Mouse (Mus musculus) thymus, adult 2 months (tissue): ENCODE data around the gene Lhfp.

Experiments used
- CTCF ChIP-seq: fragments of 200-500 bp; IDR thresholded peaks from 2 replicates; pipeline ENCODE4 v1.5.1; 2012; ENCODE audit warnings: mild to moderate bottlenecking, control low read depth, low read length, moderate library complexity, borderline replicate concordance; ENCODE audit not compliant: control insufficient read depth, poor library complexity, insufficient read depth; ENCODE audit errors: extremely low read depth
- POLR2A ChIP-seq: fragments of 200-500 bp; IDR thresholded peaks from 2 replicates; pipeline ENCODE4 v1.6.1; 2012; ENCODE audit warnings: mild to moderate bottlenecking, low read length, control low read depth, moderate library complexity; ENCODE audit not compliant: control insufficient read depth, poor library complexity, insufficient read depth; ENCODE audit errors: extremely low read depth

- TF ChIP-seq CTCF, result no peak
- no peak for TF ChIP-seq POLR2A
Measured at GRCm38 (mm10) chr3:53112048-53112447, 70.7 kb downstream of the Lhfp start.
